Mouse (Mus musculus): ENCODE data around the gene Coq10b.

The Coq10b gene

DNA sequence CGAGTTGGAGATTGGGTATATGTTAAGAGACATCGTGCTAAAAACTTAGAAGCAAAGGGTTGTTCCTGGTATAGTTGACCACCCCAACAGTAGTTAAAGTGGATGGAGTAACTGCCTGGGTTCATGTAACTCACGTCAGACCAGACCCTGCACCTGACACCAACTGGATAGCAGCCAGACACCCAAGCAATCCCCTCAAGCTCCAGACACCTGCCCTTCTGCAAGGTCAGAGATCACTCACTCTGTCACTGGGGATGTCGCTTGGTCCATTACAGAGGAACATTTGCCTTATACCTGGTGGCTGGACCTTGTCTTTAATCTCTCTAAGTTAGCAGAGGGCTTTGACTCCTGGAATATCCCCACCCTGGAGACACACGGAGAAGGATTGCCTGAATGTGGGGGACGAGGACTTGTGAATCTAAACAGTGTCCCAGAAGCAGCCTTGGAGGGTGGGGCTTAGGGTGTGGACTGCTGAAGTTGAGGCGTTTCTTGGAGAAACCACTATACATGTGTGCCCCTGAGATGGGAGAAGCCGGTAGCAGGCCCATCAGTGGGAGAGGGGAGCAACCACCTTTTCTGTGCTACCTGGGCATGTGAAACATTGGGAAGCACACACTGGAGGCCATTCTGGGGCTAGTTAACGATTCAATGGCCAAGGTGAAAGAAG, 54.5 kb downstream of the Coq10b start:
- DNase-seq (ENCODE audit: extremely low spot score), result no peak

GRCm38 (mm10) chr1:55107644-55108043, 55.1 kb downstream of the Coq10b start:
- DNase-seq (ENCODE audit: extremely low spot score), result no peak

DNA sequence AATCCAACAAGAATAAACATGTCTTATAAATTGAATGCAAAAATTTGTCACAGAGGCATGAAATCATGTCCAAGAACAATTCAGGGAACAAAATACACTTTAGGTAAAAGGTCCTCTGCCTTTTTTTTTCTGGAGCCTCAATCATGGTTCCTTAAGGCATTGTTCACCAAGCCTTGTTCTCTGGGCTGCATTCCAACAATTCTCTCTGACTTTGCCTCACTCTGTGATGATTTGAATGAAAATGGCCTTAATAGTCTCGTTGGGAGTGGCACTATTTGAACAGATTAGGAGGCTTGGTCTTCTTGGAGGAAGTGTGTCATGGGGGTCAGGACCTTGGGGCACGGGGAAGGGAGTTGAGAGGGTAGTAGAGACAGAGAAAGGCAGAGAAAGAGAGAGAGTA, 55.9 kb downstream of the Coq10b start:
- no peak for DNase-seq (ENCODE audit: extremely low spot score)

- DNase-seq (ENCODE audit: extremely low spot score), result no peak
These were observed 56.6 kb downstream of the Coq10b start for GRCm38 (mm10) chr1:55109066-55109766.
